In genomic region chr19:61049413-61049812, GRCm38 (mm10) we compare ENCODE assay signal across 17 mouse cellular contexts.
DNase-seq lines count a peak whose midpoint lies in the region; ATAC-seq and TF ChIP-seq lines count a peak whose summit lies in the region.
"Had no signal": no experiment of that assay in that cellular context is flagged by ENCODE, and none has a peak within 500 bp of the region (broad histone marks: within the 10 kb centered on the region; RNA-seq: fewer than 3 reads in every experiment).

No protein-coding gene starts in this region.

- no peak overlapping the region for H3K9ac ChIP-seq in hindbrain, embryonic 11.5 days (ENCODE audit: low read depth, low read length)
- no peak overlapping the region for H3K9ac ChIP-seq in stomach, postnatal 0 days (ENCODE audit: low read length)
- H3K9ac ChIP-seq: embryonic facial prominence, embryonic 13.5 days; heart, embryonic 13.5 days; neural tube, embryonic 15.5 days had no signal

- no peak overlapping the region for H3K4me2 ChIP-seq in hindbrain, embryonic 11.5 days (replicated peaks; ENCODE audit: low read depth, low read length)
- no peak overlapping the region for H3K4me2 ChIP-seq in stomach, postnatal 0 days (replicated peaks; ENCODE audit: low read depth)
- H3K4me2 ChIP-seq: embryonic facial prominence, embryonic 13.5 days; heart, embryonic 13.5 days; neural tube, embryonic 15.5 days had no signal

- H3K4me1 ChIP-seq in hindbrain, embryonic 11.5 days (replicated peaks; ENCODE audit: control insufficient read depth, insufficient read depth, low read length), result no peaks in the 10 kb centered on the region
- no peaks in the 10 kb centered on the region for H3K4me1 ChIP-seq in stomach, postnatal 0 days (replicated peaks; ENCODE audit: control insufficient read depth, insufficient read depth)
- H3K4me1 ChIP-seq: hindbrain, embryonic 10.5 days; neural tube, embryonic 15.5 days had no signal

- TF ChIP-seq EP300 in stomach, postnatal 0 days (optimal IDR thresholded peaks at IDR 0.05), result no peak

- H3K27me3 ChIP-seq in hindbrain, embryonic 11.5 days (ENCODE audit: control insufficient read depth, insufficient read depth, low read length), result no peaks in the 10 kb centered on the region
- H3K27me3 ChIP-seq in stomach, postnatal 0 days (ENCODE audit: control insufficient read depth, insufficient read depth, low read length), result no peaks in the 10 kb centered on the region
- H3K27me3 ChIP-seq: embryonic facial prominence, embryonic 13.5 days; heart, embryonic 13.5 days; megakaryocyte, embryonic 14.5 days; neural tube, embryonic 15.5 days had no signal

- H3K4me3 ChIP-seq in hindbrain, embryonic 11.5 days (ENCODE audit: low read depth, low read length), result no peak overlapping the region
- no peak overlapping the region for H3K4me3 ChIP-seq in stomach, postnatal 0 days (ENCODE audit: low read depth, low read length)
- H3K4me3 ChIP-seq: embryonic facial prominence, embryonic 13.5 days; heart, embryonic 13.5 days; hindbrain, embryonic 10.5 days; megakaryocyte, embryonic 14.5 days; neural tube, embryonic 15.5 days had no signal

- peak; percentile 88 for DNase-seq in heart, adult 11 months
- DNase-seq in heart, postnatal 36 days, result no peak
- DNase-seq in brain, adult 2 months (ENCODE audit: low read depth, low spot score), result peak; percentile 63
- peak; percentile 8 to 17 for DNase-seq in gastrocnemius, adult 8-10 months (ENCODE audit: low spot score in 2 of 2)
- DNase-seq in lung, postnatal 10 days, result peak; percentile 23
- DNase-seq in hindbrain, embryonic 11.5 days (ENCODE audit: low spot score), result no peak
- no peak for DNase-seq in stomach, postnatal 0 days (ENCODE audit: low spot score)
- DNase-seq in retina, embryonic 14.5 days (ENCODE audit: low spot score), result no peak
- DNase-seq: thymus, adult 2 months had no signal

- intact Hi-C loops in heart, postnatal 36 days (cut with DNase I), result no loop called here

- TF ChIP-seq CTCF in stomach, postnatal 0 days (IDR thresholded peaks at IDR 0.05; ENCODE audit: low read depth), result no peak

- H3K27ac ChIP-seq in hindbrain, embryonic 11.5 days (ENCODE audit: low read depth, low read length), result no peak overlapping the region
- H3K27ac ChIP-seq in stomach, postnatal 0 days (replicated peaks), result no peak overlapping the region
- H3K27ac ChIP-seq: embryonic facial prominence, embryonic 13.5 days; heart, embryonic 13.5 days; hindbrain, embryonic 10.5 days; neural tube, embryonic 15.5 days had no signal

- no peak for ATAC-seq in hindbrain, embryonic 11.5 days (ENCODE audit: low FRiP score)
- ATAC-seq in stomach, postnatal 0 days (ENCODE audit: low FRiP score, low TSS enrichment), result no peak
- ATAC-seq: CD4-positive, CD25-positive, alpha-beta regulatory T cell, adult 4 months; forebrain, embryonic 14.5 days; intestine, embryonic 16.5 days had no signal

- 75% methylated on average over 1 of the region's 1 CpGs for WGBS in hindbrain, embryonic 11.5 days
- WGBS in stomach, postnatal 0 days, result 48% methylated on average over 1 of the region's 1 CpGs

- no peaks in the 10 kb centered on the region for H3K9me3 ChIP-seq in hindbrain, embryonic 11.5 days (ENCODE audit: control insufficient read depth, low read length)
- H3K9me3 ChIP-seq in stomach, postnatal 0 days (ENCODE audit: control insufficient read depth, low read length), result no peaks in the 10 kb centered on the region
- H3K9me3 ChIP-seq: embryonic facial prominence, embryonic 13.5 days; hindbrain, embryonic 10.5 days; neural tube, embryonic 15.5 days had no signal

- H3K36me3 ChIP-seq in hindbrain, embryonic 11.5 days (ENCODE audit: control insufficient read depth, insufficient read depth, low read length), result no peaks in the 10 kb centered on the region
- H3K36me3 ChIP-seq in stomach, postnatal 0 days (ENCODE audit: control insufficient read depth, insufficient read depth, low read length), result no peaks in the 10 kb centered on the region
- H3K36me3 ChIP-seq: embryonic facial prominence, embryonic 13.5 days; hindbrain, embryonic 10.5 days; neural tube, embryonic 15.5 days had no signal

Comparison
In these comparisons a context has a peak if more than half of its experiments do, and no peak if none do; other contexts are left out.
1. DNase-seq: peak in heart, adult 11 months (single experiment), brain, adult 2 months (single experiment), gastrocnemius, adult 8-10 months (2 of 2) and lung, postnatal 10 days (single experiment); none in heart, postnatal 36 days (0 of 2), hindbrain, embryonic 11.5 days (single experiment), stomach, postnatal 0 days (single experiment) and retina, embryonic 14.5 days (single experiment).